In genomic region chr17:56078361-56078760, GRCm38 (mm10) we compare ENCODE assay signal across 8 mouse cellular contexts. TPM values are rescaled to one million over a fixed set of nuclear protein-coding genes. Genes with fewer than 3 reads are reported as not detected.
DNase-seq lines count a peak whose midpoint lies in the region; ATAC-seq and TF ChIP-seq lines count a peak whose summit lies in the region.
"Not testable (repeated sequence)": the region's sequence is repeated elsewhere in the genome, so short reads cannot be mapped to it uniquely, and the experiment has no call there.

No protein-coding gene starts in this region.

- WGBS in forebrain, embryonic 13.5 days: 62% methylated on average over 9 of the region's 9 CpGs
- 64% methylated on average over 9 of the region's 9 CpGs for WGBS in heart, postnatal 0 days
- 71% methylated on average over 9 of the region's 9 CpGs for WGBS in limb, embryonic 14.5 days

- not testable (repeated sequence) for H3K9ac ChIP-seq in forebrain, embryonic 13.5 days; heart, postnatal 0 days (replicated peaks; ENCODE audit: low read depth, low read length); limb, embryonic 14.5 days (ENCODE audit: low read depth, low read length, severe bottlenecking)

- not testable (repeated sequence) for TF ChIP-seq CTCF in heart, postnatal 0 days (IDR thresholded peaks at IDR 0.05; ENCODE audit: low read depth)

- not testable (repeated sequence) for H3K27me3 ChIP-seq in forebrain, embryonic 13.5 days; heart, postnatal 0 days (ENCODE audit: control insufficient read depth, insufficient read depth, low read length); limb, embryonic 14.5 days (ENCODE audit: control insufficient read depth, insufficient read depth, low read length); megakaryocyte, embryonic 14.5 days (replicated peaks)

- H3K4me1 ChIP-seq in forebrain, embryonic 13.5 days: peaks cover 51% of the 10 kb centered on the region
- peaks cover 21% of the 10 kb centered on the region for H3K4me1 ChIP-seq in heart, postnatal 0 days (ENCODE audit: control insufficient read depth, insufficient read depth)
- peaks cover 31% of the 10 kb centered on the region for H3K4me1 ChIP-seq in limb, embryonic 14.5 days (ENCODE audit: control insufficient read depth, insufficient read depth, low read length)
- H3K4me1 ChIP-seq in megakaryocyte, embryonic 14.5 days: peaks cover 64% of the 10 kb centered on the region

- not testable (repeated sequence) for TF ChIP-seq POLR2A in limb, embryonic 14.5 days (IDR thresholded peaks at IDR 0.05; ENCODE audit: borderline replicate concordance, extremely low read depth, insufficient read depth, insufficient read length)

- DNase-seq in CD4-positive helper T cell, adult 2 months (ENCODE audit: low read depth, low spot score): peak; percentile 24
- peak; percentile 32 to 40 for DNase-seq in cerebellum, adult 18-20 months
- DNase-seq in heart, postnatal 0 days (ENCODE audit: low spot score); limb, embryonic 14.5 days (ENCODE audit: low spot score): not testable (repeated sequence)
- DNase-seq in kidney, adult 8-10 months: peak; percentile 23 to 52
- peak; percentile 10 for DNase-seq in retina, postnatal 1 day

- not testable (repeated sequence) for ATAC-seq in forebrain, embryonic 13.5 days; heart, postnatal 0 days (ENCODE audit: insufficient read depth, low read depth); limb, embryonic 14.5 days (ENCODE audit: low FRiP score, low read depth)

- TF ChIP-seq EP300 in heart, postnatal 0 days (IDR thresholded peaks at IDR 0.05; ENCODE audit: low read depth): not testable (repeated sequence)

- peak overlapping the region; percentile 41 for H3K4me2 ChIP-seq in forebrain, embryonic 13.5 days
- peak overlapping the region; percentile 45 for H3K4me2 ChIP-seq in heart, postnatal 0 days (ENCODE audit: low read depth, low read length)
- H3K4me2 ChIP-seq in limb, embryonic 14.5 days (replicated peaks; ENCODE audit: low read depth, low read length, severe bottlenecking): peak overlapping the region; percentile 40; the same call in 1 of the 2 replicates

- H3K9me3 ChIP-seq in forebrain, embryonic 13.5 days (replicated peaks); heart, postnatal 0 days (replicated peaks; ENCODE audit: control insufficient read depth, low read length); limb, embryonic 14.5 days (ENCODE audit: control insufficient read depth, low read length); megakaryocyte, embryonic 14.5 days: not testable (repeated sequence)

- peak overlapping the region; percentile 80; the same call in 1 of the 2 replicates for H3K4me3 ChIP-seq in forebrain, embryonic 13.5 days
- peak overlapping the region; percentile 30 for H3K4me3 ChIP-seq in heart, postnatal 0 days (ENCODE audit: low read depth, low read length)
- H3K4me3 ChIP-seq in limb, embryonic 14.5 days (replicated peaks; ENCODE audit: low read length): peak overlapping the region; percentile 92
- H3K4me3 ChIP-seq in megakaryocyte, embryonic 14.5 days (replicated peaks): peak overlapping the region; percentile 93

- not testable (repeated sequence) for H3K27ac ChIP-seq in forebrain, embryonic 13.5 days
- H3K27ac ChIP-seq in heart, postnatal 0 days (ENCODE audit: low read depth): peak overlapping the region; percentile 79
- H3K27ac ChIP-seq in limb, embryonic 14.5 days (replicated peaks; ENCODE audit: low read depth, low read length): 0 out of 2 replicates have a peak overlapping the region, but pooled peaks have one; percentile 19

- peaks cover 14% of the 10 kb centered on the region for H3K36me3 ChIP-seq in forebrain, embryonic 13.5 days (ENCODE audit: poor library complexity, severe bottlenecking)
- peaks cover 14% of the 10 kb centered on the region; the same call in 1 of the 2 replicates for H3K36me3 ChIP-seq in heart, postnatal 0 days (replicated peaks; ENCODE audit: control insufficient read depth, insufficient read depth, low read length)
- peaks cover 18% of the 10 kb centered on the region for H3K36me3 ChIP-seq in limb, embryonic 14.5 days (ENCODE audit: control insufficient read depth, insufficient read depth, low read length)
- H3K36me3 ChIP-seq in megakaryocyte, embryonic 14.5 days (replicated peaks; ENCODE audit: low read length): peaks cover 25% of the 10 kb centered on the region

RNA-seq across cellular contexts. Expression of gene Hdgfl2, which starts 1.1 kb away (rescaled TPM):
- polyA plus RNA-seq in forebrain, embryonic 13.5 days (2015; fragmentation: Nextera tagmentation; extraction: Ambion mirVana): 163 and 169 TPM in 2 replicates
- 23.9 and 35.9 TPM in 2 replicates for total RNA-seq in heart, postnatal 0 days (2014; rRNA removed; ENCODE audit: low replicate concordance)
- polyA plus RNA-seq in heart, postnatal 0 days (2015; fragmentation: Nextera tagmentation; extraction: Ambion mirVana): 52.1 TPM in 2 replicates
- polyA plus RNA-seq in limb, embryonic 14.5 days (2012; rRNA removed): 82.3 and 118 TPM in 2 replicates
- polyA plus RNA-seq in limb, embryonic 14.5 days (2014; fragmentation: Nextera tagmentation; extraction: Ambion mirVana): 84.9 and 104 TPM in 2 replicates
- polyA plus RNA-seq in megakaryocyte, embryonic 14.5 days (2012; ENCODE audit: insufficient read depth, low replicate concordance): 93.5 and 279 TPM in 2 replicates

RNA-seq across cellular contexts. Expression of gene Ubxn6, which starts 3.5 kb away (rescaled TPM):
- polyA plus RNA-seq in forebrain, embryonic 13.5 days (2015; fragmentation: Nextera tagmentation; extraction: Ambion mirVana): 68.7 and 68.8 TPM in 2 replicates
- 67.5 and 68.1 TPM in 2 replicates for total RNA-seq in heart, postnatal 0 days (2014; rRNA removed; ENCODE audit: low replicate concordance)
- polyA plus RNA-seq in heart, postnatal 0 days (2015; fragmentation: Nextera tagmentation; extraction: Ambion mirVana): 56.2 and 58.2 TPM in 2 replicates
- 61.9 and 82.9 TPM in 2 replicates for polyA plus RNA-seq in limb, embryonic 14.5 days (2012; rRNA removed)
- 36.4 and 43.1 TPM in 2 replicates for polyA plus RNA-seq in limb, embryonic 14.5 days (2014; fragmentation: Nextera tagmentation; extraction: Ambion mirVana)
- 75.0 and 97.7 TPM in 2 replicates for polyA plus RNA-seq in megakaryocyte, embryonic 14.5 days (2012; ENCODE audit: insufficient read depth, low replicate concordance)

RNA-seq across cellular contexts. Expression of gene Plin4, which starts 31.2 kb away (rescaled TPM):
- polyA plus RNA-seq in forebrain, embryonic 13.5 days (2015; fragmentation: Nextera tagmentation; extraction: Ambion mirVana): 0.06 and 0.08 TPM in 2 replicates
- 47.4 and 88.5 TPM in 2 replicates for total RNA-seq in heart, postnatal 0 days (2014; rRNA removed; ENCODE audit: low replicate concordance)
- 5.9 and 9.4 TPM in 2 replicates for polyA plus RNA-seq in heart, postnatal 0 days (2015; fragmentation: Nextera tagmentation; extraction: Ambion mirVana)
- 0.04 and 0.09 TPM in 2 replicates for polyA plus RNA-seq in limb, embryonic 14.5 days (2012; rRNA removed)
- polyA plus RNA-seq in limb, embryonic 14.5 days (2014; fragmentation: Nextera tagmentation; extraction: Ambion mirVana): 0.07 and 0.11 TPM in 2 replicates
- not detected in 2 replicates for polyA plus RNA-seq in megakaryocyte, embryonic 14.5 days (2012; ENCODE audit: insufficient read depth, low replicate concordance)

RNA-seq across cellular contexts. Expression of gene Chaf1a, which starts 38.1 kb away (rescaled TPM):
- polyA plus RNA-seq in forebrain, embryonic 13.5 days (2015; fragmentation: Nextera tagmentation; extraction: Ambion mirVana): 22.0 and 26.7 TPM in 2 replicates
- 2.8 and 8.3 TPM in 2 replicates for total RNA-seq in heart, postnatal 0 days (2014; rRNA removed; ENCODE audit: low replicate concordance)
- 2.9 and 3.0 TPM in 2 replicates for polyA plus RNA-seq in heart, postnatal 0 days (2015; fragmentation: Nextera tagmentation; extraction: Ambion mirVana)
- 22.8 and 25.1 TPM in 2 replicates for polyA plus RNA-seq in limb, embryonic 14.5 days (2012; rRNA removed)
- 18.4 and 19.3 TPM in 2 replicates for polyA plus RNA-seq in limb, embryonic 14.5 days (2014; fragmentation: Nextera tagmentation; extraction: Ambion mirVana)
- polyA plus RNA-seq in megakaryocyte, embryonic 14.5 days (2012; ENCODE audit: insufficient read depth, low replicate concordance): 17.0 and 33.8 TPM in 2 replicates

RNA-seq across cellular contexts. Expression of gene Plin5, which starts 39.0 kb away (rescaled TPM):
- 0.27 and 0.52 TPM in 2 replicates for polyA plus RNA-seq in forebrain, embryonic 13.5 days (2015; fragmentation: Nextera tagmentation; extraction: Ambion mirVana)
- 23.3 and 58.8 TPM in 2 replicates for total RNA-seq in heart, postnatal 0 days (2014; rRNA removed; ENCODE audit: low replicate concordance)
- polyA plus RNA-seq in heart, postnatal 0 days (2015; fragmentation: Nextera tagmentation; extraction: Ambion mirVana): 55.7 and 58.3 TPM in 2 replicates
- polyA plus RNA-seq in limb, embryonic 14.5 days (2012; rRNA removed): not detected in 2 replicates
- polyA plus RNA-seq in limb, embryonic 14.5 days (2014; fragmentation: Nextera tagmentation; extraction: Ambion mirVana): 0.10 and 0.17 TPM in 2 replicates
- not detected in 2 replicates for polyA plus RNA-seq in megakaryocyte, embryonic 14.5 days (2012; ENCODE audit: insufficient read depth, low replicate concordance)

Comparison
In these comparisons a context has a peak if more than half of its experiments do, and no peak if none do; other contexts are left out.
1. H3K4me3 ChIP-seq: peak in every context shown above with its lines; median percentile 93 in megakaryocyte, embryonic 14.5 days; 92 in limb, embryonic 14.5 days; 80 in forebrain, embryonic 13.5 days; 30 in heart, postnatal 0 days.